Mouse (Mus musculus): Measurements from ENCODE around the gene Gm6034. TPM values are rescaled to one million over a fixed set of nuclear protein-coding genes. Genes with fewer than 3 reads are reported as not detected.
"Not testable (repeated sequence)": the region's sequence is repeated elsewhere in the genome, so short reads cannot be mapped to it uniquely, and the experiment has no call there.

The Gm6034 gene
- polyA plus RNA-seq, 1 experiment from 2014 or later = not detected

DNA sequence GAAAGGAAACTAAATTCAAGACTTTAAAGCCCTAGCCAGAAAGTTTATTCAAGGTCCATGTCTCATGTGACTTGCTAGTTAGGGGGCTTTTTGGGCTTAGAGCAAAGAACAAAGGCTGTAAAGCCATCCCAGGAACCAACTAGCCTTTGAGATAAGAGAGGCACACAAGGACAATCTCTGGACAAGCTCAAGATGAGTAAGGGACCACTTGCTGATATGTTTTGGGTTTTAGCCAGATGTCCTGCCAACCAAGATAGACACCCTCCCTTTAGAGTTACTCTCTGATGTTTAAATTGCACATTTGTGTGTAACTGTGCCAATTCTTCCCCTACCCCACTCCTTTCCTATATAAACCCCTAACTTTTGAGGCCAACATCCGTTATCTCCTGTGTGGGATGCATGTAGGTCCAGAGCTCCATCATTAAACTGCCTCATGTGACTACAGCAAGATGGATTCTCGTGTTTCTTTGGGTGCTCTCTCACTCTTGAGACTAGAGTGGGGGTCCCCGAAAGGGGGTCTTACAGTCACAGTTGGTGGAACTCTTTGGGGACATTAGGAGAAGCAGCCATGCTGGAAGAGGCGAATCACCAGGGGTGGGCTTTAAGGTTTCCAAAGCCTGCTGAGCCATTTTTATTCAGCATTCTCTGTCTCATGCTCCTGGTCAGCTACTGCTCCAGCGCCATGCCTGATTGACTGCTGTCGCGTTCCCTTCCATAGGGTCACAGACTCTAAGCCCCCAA lies 13.7 kb upstream of the Gm6034 start:
- H3K9me3 ChIP-seq (replicated peaks; ENCODE audit: control insufficient read depth, low read length) = no peaks in the 10 kb centered on the region
- WGBS = 90% methylated on average over 7 of the region's 7 CpGs
- no peaks in the 10 kb centered on the region for H3K27me3 ChIP-seq (replicated peaks; ENCODE audit: control insufficient read depth, insufficient read depth, low read length)
- H3K36me3 ChIP-seq (ENCODE audit: control insufficient read depth, insufficient read depth, low read length) = no peaks in the 10 kb centered on the region
- H3K27ac ChIP-seq (ENCODE audit: low read depth, low read length) = no peak overlapping the region
- DNase-seq (ENCODE audit: low spot score) (no peak), ATAC-seq (no peak)
- H3K4me1 ChIP-seq (ENCODE audit: control insufficient read depth, insufficient read depth, low read length) = no peaks in the 10 kb centered on the region
- H3K4me3 ChIP-seq (ENCODE audit: low read depth, low read length) = no peak overlapping the region
- no peak overlapping the region for H3K9ac ChIP-seq (ENCODE audit: low read length)
- no peak overlapping the region for H3K4me2 ChIP-seq (ENCODE audit: low read length)

DNA sequence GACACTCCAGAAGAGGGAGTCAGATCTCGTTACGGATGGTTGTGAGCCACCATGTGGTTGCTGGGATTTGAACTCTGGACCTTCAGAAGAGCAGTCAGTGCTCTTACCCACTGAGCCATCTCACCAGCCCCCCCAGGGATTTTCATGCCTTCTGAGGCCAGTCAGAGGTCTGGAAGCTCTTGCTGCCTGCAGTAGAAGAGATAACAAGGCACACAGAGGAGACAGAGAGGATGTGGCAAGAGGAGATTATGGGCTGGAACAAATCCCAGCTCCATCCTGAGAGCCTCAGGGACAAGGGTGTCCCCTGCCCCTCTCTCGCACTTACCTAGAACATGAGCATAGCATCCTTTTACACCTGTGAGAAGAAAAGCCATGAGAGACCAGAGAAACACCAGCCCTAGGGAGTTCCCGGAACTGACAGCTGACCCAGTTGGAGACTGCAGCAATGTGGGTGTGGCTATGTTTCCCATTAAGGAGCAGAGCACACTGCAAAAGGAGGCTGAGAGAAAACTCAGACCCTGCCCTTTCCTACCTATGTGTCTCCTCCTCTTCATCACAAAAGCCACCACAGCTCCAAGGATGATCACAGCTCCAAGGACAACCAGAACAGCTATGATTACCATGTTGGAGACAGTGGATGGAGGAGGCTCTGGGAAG lies 12.6 kb upstream of the Gm6034 start:
- 74% methylated on average over 2 of the region's 4 CpGs for WGBS
- H3K36me3 ChIP-seq (ENCODE audit: control insufficient read depth, insufficient read depth, low read length); H3K4me2 ChIP-seq (ENCODE audit: low read length); H3K27me3 ChIP-seq (replicated peaks; ENCODE audit: control insufficient read depth, insufficient read depth, low read length); H3K4me3 ChIP-seq (ENCODE audit: low read depth, low read length); H3K27ac ChIP-seq (ENCODE audit: low read depth, low read length); H3K9ac ChIP-seq (ENCODE audit: low read length); H3K4me1 ChIP-seq (ENCODE audit: control insufficient read depth, insufficient read depth, low read length); H3K9me3 ChIP-seq (replicated peaks; ENCODE audit: control insufficient read depth, low read length); DNase-seq (ENCODE audit: low spot score); ATAC-seq: not testable (repeated sequence)

DNA sequence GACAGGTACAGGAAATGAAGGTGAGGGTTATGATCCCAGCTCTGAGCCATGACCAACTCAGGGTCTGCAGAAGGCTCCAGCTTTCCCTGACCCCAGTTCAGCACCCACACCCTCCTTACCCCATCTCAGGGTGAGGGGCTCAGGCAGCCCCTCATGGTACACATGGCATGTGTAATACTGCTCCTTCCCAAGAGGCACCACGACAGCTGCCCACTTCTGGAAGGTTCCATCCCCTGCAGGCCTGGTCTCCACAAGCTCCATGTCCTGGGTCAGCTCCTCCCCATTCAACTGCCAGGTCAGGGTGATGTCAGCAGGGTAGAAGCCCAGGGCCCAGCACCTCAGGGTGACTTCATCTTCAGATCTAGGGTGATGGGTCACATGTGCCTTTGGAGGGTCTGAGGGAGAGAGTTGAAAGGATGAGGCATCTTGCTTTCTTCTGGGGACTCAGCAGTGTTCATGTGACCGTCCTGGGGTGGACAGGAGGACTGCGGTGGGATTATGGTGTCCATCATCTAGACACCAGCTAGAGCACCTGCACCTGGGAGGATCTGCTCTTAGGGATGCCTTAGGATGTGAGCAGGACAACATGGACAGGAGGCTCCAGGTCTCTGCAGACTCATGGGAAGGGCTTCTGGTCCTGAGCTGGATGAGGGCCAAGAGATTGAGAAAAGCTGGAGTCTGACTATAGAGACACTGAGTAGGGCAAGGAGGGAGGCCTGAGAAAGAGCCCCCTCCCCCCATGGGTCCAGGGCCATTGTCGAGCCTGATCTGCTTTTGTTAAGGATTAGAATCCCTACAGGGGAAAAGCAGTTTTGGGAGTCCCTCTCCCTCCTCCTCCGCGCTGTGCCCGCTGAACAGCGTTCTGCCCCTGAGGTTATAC lies 11.8 kb upstream of the Gm6034 start:
- not testable (repeated sequence) for DNase-seq (ENCODE audit: low spot score); H3K27me3 ChIP-seq (replicated peaks; ENCODE audit: control insufficient read depth, insufficient read depth, low read length); H3K4me1 ChIP-seq (ENCODE audit: control insufficient read depth, insufficient read depth, low read length); H3K27ac ChIP-seq (ENCODE audit: low read depth, low read length); H3K9me3 ChIP-seq (replicated peaks; ENCODE audit: control insufficient read depth, low read length); H3K36me3 ChIP-seq (ENCODE audit: control insufficient read depth, insufficient read depth, low read length)
- 36% methylated on average over 8 of the region's 8 CpGs for WGBS
- H3K4me3 ChIP-seq (ENCODE audit: low read depth, low read length) = peak overlapping the region; percentile 38
- peak; percentile 15; the same call in 1 of the 2 replicates for ATAC-seq
- peak overlapping the region; percentile 58; the same call in 1 of the 2 replicates for H3K9ac ChIP-seq (ENCODE audit: low read length)
- H3K4me2 ChIP-seq (ENCODE audit: low read length) = peak overlapping the region; percentile 74

DNA sequence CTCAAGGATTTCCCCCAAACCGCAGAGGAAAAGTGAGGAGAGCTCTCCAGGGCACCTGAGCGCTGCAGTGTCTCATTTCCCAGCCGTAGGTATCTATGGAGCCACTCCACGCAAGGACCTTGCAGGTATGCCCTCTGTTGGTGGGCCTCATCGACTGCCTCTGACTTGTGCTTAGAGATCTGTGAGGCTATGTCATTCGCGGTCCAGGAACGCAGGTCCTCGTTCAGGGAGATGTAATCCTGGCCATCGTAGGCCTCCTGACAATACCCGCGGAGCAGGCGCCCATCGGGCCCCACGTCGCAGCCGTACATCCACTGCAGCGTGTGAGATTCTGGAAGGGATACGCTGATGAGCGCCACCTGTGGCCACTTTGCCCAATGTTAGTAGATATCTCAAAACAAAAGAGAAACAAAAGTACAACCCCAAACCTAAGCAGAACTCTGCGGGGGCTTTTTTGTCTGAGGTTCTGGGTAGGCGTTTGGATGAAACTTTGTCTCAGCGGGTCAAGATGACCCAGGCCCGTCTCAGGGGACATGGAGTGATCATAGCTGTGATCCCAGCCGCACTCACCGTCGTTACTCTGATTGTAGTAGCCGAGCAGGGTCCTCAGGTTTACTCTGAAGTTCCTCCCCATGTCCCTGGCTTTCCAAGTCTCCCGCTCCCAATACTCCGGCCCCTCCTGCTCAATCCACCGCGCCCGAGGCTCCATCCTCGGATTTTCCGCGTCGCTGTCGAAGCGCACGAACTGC lies 11.0 kb upstream of the Gm6034 start:
- under 1% methylated on average over 40 of the region's 40 CpGs for WGBS
- ATAC-seq (peak; percentile 67), DNase-seq (ENCODE audit: low spot score) (peak; percentile 39)

GRCm38 (mm10) chr17:36032351-36032875 lies 10.3 kb upstream of the Gm6034 start, which contains the start of gene H2-T23:
Gene H2-T23, minus strand, starts transcription at chr17:36032855.
- H3K36me3 ChIP-seq (ENCODE audit: control insufficient read depth, insufficient read depth, low read length) = not testable (repeated sequence)
- under 1% methylated on average over 20 of the region's 25 CpGs for WGBS

More for the DNA sequence above, 11.0 kb upstream of the Gm6034 start:
- H3K4me1 ChIP-seq (ENCODE audit: control insufficient read depth, insufficient read depth, low read length); H3K27ac ChIP-seq (ENCODE audit: low read depth, low read length); H3K27me3 ChIP-seq (replicated peaks; ENCODE audit: control insufficient read depth, insufficient read depth, low read length); H3K36me3 ChIP-seq (ENCODE audit: control insufficient read depth, insufficient read depth, low read length); H3K9me3 ChIP-seq (replicated peaks; ENCODE audit: control insufficient read depth, low read length): not testable (repeated sequence)
- peak overlapping the region; percentile 58 for H3K9ac ChIP-seq (ENCODE audit: low read length)
- peak overlapping the region; percentile 38 for H3K4me3 ChIP-seq (ENCODE audit: low read depth, low read length)
- H3K4me2 ChIP-seq (ENCODE audit: low read length) = peak overlapping the region; percentile 74

GRCm38 (mm10) chr17:36034524-36034923 lies 8.2 kb upstream of the Gm6034 start:
- DNase-seq (ENCODE audit: low spot score); H3K4me1 ChIP-seq (ENCODE audit: control insufficient read depth, insufficient read depth, low read length); H3K27ac ChIP-seq (ENCODE audit: low read depth, low read length); H3K27me3 ChIP-seq (replicated peaks; ENCODE audit: control insufficient read depth, insufficient read depth, low read length); ATAC-seq; H3K9ac ChIP-seq (ENCODE audit: low read length); H3K9me3 ChIP-seq (replicated peaks; ENCODE audit: control insufficient read depth, low read length); H3K4me2 ChIP-seq (ENCODE audit: low read length); H3K4me3 ChIP-seq (ENCODE audit: low read depth, low read length); H3K36me3 ChIP-seq (ENCODE audit: control insufficient read depth, insufficient read depth, low read length): not testable (repeated sequence)
- 68% methylated on average over 3 of the region's 3 CpGs for WGBS

More at GRCm38 (mm10) chr17:36032351-36032875, 10.3 kb upstream of the Gm6034 start, which contains the start of gene H2-T23:
- H3K4me1 ChIP-seq (ENCODE audit: control insufficient read depth, insufficient read depth, low read length); H3K27me3 ChIP-seq (replicated peaks; ENCODE audit: control insufficient read depth, insufficient read depth, low read length); H3K9me3 ChIP-seq (replicated peaks; ENCODE audit: control insufficient read depth, low read length); H3K27ac ChIP-seq (ENCODE audit: low read depth, low read length): not testable (repeated sequence)
- Histone ChIP-seq H3K4me3 (ENCODE audit: low read depth, low read length) (peak within 1 kb of the TSS; percentile 38), H3K9ac (ENCODE audit: low read length) (peak within 1 kb of the TSS; percentile 58), H3K4me2 (ENCODE audit: low read length) (peak within 1 kb of the TSS; percentile 74)
- ATAC-seq = peak; percentile 25
- DNase-seq (ENCODE audit: low spot score) = peak; percentile 31

DNA sequence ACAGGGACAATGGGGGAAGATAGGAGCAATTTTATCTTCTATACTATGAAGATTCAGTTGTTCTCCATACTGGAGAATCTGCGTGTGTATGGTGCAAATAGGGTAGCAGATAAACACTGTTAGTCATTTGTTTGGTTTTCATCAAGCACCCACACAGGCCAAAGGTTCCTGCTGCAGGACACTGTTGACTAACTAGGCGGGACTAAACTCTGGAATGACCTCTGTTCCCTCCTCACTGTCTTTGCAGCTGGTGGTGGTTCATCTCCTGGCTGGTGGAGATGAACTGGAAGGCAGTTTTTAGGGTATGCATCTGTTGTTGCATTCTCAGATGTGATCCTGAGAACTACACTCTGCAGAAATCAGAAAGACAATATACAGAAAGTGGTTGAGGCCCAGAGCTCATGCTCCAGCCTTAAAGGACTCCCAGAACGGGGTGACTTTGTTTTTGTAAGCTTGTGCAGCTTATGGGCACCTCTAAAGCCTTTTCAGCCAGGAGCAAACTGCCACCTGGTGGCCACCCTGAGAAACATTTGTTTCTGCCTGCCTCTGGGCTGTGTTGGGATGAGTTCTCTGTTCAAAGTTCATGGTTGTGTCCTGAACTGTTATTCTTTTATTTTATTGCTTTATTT lies 7.6 kb upstream of the Gm6034 start:
- not testable (repeated sequence) for H3K4me3 ChIP-seq (ENCODE audit: low read depth, low read length); H3K27ac ChIP-seq (ENCODE audit: low read depth, low read length); H3K9me3 ChIP-seq (replicated peaks; ENCODE audit: control insufficient read depth, low read length); H3K4me1 ChIP-seq (ENCODE audit: control insufficient read depth, insufficient read depth, low read length); H3K4me2 ChIP-seq (ENCODE audit: low read length); H3K27me3 ChIP-seq (replicated peaks; ENCODE audit: control insufficient read depth, insufficient read depth, low read length); H3K9ac ChIP-seq (ENCODE audit: low read length); H3K36me3 ChIP-seq (ENCODE audit: control insufficient read depth, insufficient read depth, low read length)
- ATAC-seq (peak; percentile 53; the same call in 1 of the 2 replicates), DNase-seq (ENCODE audit: low spot score) (peak; percentile 52)
- 44% methylated on average over 3 of the region's 3 CpGs for WGBS

DNA sequence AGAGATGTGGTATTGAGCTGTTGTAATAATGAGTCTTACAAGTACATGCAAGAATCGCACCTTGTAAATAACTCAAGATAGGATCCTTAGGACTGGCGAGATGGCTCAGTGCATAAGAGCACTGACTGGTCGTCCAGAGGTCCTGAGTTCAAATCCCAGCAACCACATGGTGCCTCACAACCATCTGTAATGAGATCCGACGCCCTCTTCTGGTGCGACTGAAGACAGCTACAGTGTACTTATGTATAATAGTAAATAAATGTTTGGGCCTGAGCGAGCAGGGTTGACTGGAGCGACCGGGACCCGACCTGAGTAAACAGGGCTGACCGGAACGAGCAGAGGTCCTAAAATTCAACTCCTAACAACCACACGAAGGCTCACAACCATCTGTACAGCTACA lies 6.6 kb upstream of the Gm6034 start:
- not testable (repeated sequence) for H3K9me3 ChIP-seq (replicated peaks; ENCODE audit: control insufficient read depth, low read length)

More for the DNA sequence above, 6.6 kb upstream of the Gm6034 start:
- H3K27me3 ChIP-seq (replicated peaks; ENCODE audit: control insufficient read depth, insufficient read depth, low read length); H3K4me3 ChIP-seq (ENCODE audit: low read depth, low read length); H3K9ac ChIP-seq (ENCODE audit: low read length); H3K27ac ChIP-seq (ENCODE audit: low read depth, low read length); H3K4me1 ChIP-seq (ENCODE audit: control insufficient read depth, insufficient read depth, low read length); ATAC-seq; DNase-seq (ENCODE audit: low spot score); H3K36me3 ChIP-seq (ENCODE audit: control insufficient read depth, insufficient read depth, low read length); H3K4me2 ChIP-seq (ENCODE audit: low read length): not testable (repeated sequence)
- WGBS = 85% methylated on average over 13 of the region's 13 CpGs
